Mouse (Mus musculus) CD4-positive, CD25-positive, alpha-beta regulatory T cell (primary cell): ENCODE measurements around the gene Txn1. TPM values are rescaled to one million over a fixed set of nuclear protein-coding genes. Genes with fewer than 3 reads are reported as not detected.

Source experiments
- polyA plus RNA-seq: library from polyadenylated mRNA; unstranded; fragments of 100-300 nt; shearing (Covaris generic); gene quantifications from one replicate; pipeline ENCODE4 v1.2.1, GENCODE M21; 2017

The Txn1 gene
- 157 TPM for polyA plus RNA-seq

GRCm38 (mm10) chr4:57956029-57956960, at the start of gene Txn1:
Gene Txn1, minus strand, starts transcription at chr4:57956411.

DNA sequence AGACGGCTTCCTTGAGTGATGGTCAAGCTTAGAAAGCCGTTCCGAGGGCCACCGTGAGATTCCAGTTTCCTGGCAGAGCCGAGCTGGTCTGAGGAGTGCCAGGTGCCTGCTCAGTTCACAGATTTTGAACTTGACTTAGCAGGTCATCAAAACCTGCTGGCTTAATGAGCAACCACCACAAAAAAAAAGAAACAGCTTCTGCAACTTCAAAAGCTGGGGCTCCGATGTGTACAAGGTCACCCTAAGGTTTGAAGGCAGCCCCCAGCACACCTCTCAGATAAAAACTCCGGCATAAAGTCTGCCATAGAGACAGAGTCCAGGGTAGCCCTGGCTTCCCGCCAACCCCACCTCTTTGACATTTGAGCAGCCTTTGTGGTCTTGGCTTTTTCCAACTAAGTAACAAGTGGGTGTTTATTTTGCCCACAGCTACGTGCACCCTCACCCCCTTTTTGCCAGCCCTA, 40.0 kb downstream of the Txn1 start, which contains the start of gene D630039A03Rik:
Gene D630039A03Rik, minus strand, starts transcription at position 97 of the 461 bp plus-strand sequence.

Other genes with a start within 250 kb of the Txn1 start
- 4.6 TPM for gene Akap2, start 238.8 kb downstream of the Txn1 start, polyA plus RNA-seq
- gene D630039A03Rik, start 40.1 kb downstream of the Txn1 start, polyA plus RNA-seq, result 12.1 TPM
- gene Txndc8, start 52.7 kb upstream of the Txn1 start, polyA plus RNA-seq, result not detected